Mouse (Mus musculus) retina, embryonic 14.5 days (tissue): ENCODE measurements at regions not wholly inside any gene's neighbourhood (a gene's known extent, or its start where the extent isn't known, plus 50 kb on each side); places are given as distances from the start of the nearest gene placed in this dataset.

Experiments used
- DNase-seq: peaks from one replicate; pipeline ENCODE4 v3.0.0-alpha.2; 2015; ENCODE audit warnings: low spot score

GRCm38 (mm10) chr1:41810318-41810964 lies 885.1 kb upstream of the Pou3f3 start:
- peak; percentile 80 for DNase-seq

GRCm38 (mm10) chr1:41811130-41811529 lies 884.4 kb upstream of the Pou3f3 start:
- no peak for DNase-seq

- DNase-seq = no peak
Observed at GRCm38 (mm10) chr1:41812071-41812470, 883.5 kb upstream of the Pou3f3 start.

- no peak for DNase-seq
Observed at GRCm38 (mm10) chr1:41814032-41815005, 881.2 kb upstream of the Pou3f3 start.

GRCm38 (mm10) chr1:41815021-41815420 lies 880.5 kb upstream of the Pou3f3 start:
- no peak for DNase-seq

- DNase-seq = no peak
Observed at GRCm38 (mm10) chr1:41822742-41823141, 872.8 kb upstream of the Pou3f3 start.

GRCm38 (mm10) chr1:41825223-41825622 lies 870.3 kb upstream of the Pou3f3 start:
- DNase-seq = no peak

- DNase-seq = no peak
Observed at GRCm38 (mm10) chr1:41831641-41832040, 863.9 kb upstream of the Pou3f3 start.
